In genomic region chr5:64727847-64728246, GRCm38 (mm10) we compare ENCODE assay signal across 22 mouse cellular contexts.
A peak's percentile ranks its signal among the peaks of the same experiment; 100 is the strongest.
DNase-seq lines count a peak whose midpoint lies in the region; ATAC-seq lines count a peak whose summit lies in the region.
"Had no signal": no experiment of that assay in that cellular context is flagged by ENCODE, and none has a peak within 500 bp of the region (broad histone marks: within the 10 kb centered on the region; RNA-seq: fewer than 3 reads in every experiment).

No protein-coding gene starts in this region.

- peaks cover 7% of the 10 kb centered on the region; the same call in 1 of the 2 replicates for H3K9me3 ChIP-seq in hindbrain, embryonic 10.5 days
- no peaks in the 10 kb centered on the region for H3K9me3 ChIP-seq in hindbrain, embryonic 16.5 days (ENCODE audit: control insufficient read depth, low read length)
- H3K9me3 ChIP-seq: embryonic facial prominence, embryonic 13.5 days; forebrain, embryonic 13.5 days; hindbrain, embryonic 12.5 days had no signal

- WGBS in hindbrain, embryonic 10.5 days = 78% methylated on average over 2 of the region's 2 CpGs
- WGBS in hindbrain, embryonic 16.5 days = 93% methylated on average over 2 of the region's 2 CpGs

- H3K27me3 ChIP-seq in hindbrain, embryonic 10.5 days (ENCODE audit: insufficient read depth, poor library complexity, severe bottlenecking) = no peaks in the 10 kb centered on the region
- H3K27me3 ChIP-seq in hindbrain, embryonic 16.5 days (replicated peaks; ENCODE audit: control insufficient read depth, insufficient read depth, low read length) = no peaks in the 10 kb centered on the region
- H3K27me3 ChIP-seq: embryonic facial prominence, embryonic 13.5 days; forebrain, embryonic 13.5 days; heart, embryonic 12.5 days; hindbrain, embryonic 12.5 days had no signal

- H3K27ac ChIP-seq in hindbrain, embryonic 10.5 days = 0 out of 2 replicates have a peak overlapping the region, but pooled peaks have one; percentile 1
- no peak overlapping the region for H3K27ac ChIP-seq in hindbrain, embryonic 16.5 days (ENCODE audit: low read depth, low read length)
- H3K27ac ChIP-seq: embryonic facial prominence, embryonic 13.5 days; forebrain, embryonic 13.5 days; hindbrain, embryonic 12.5 days; hindbrain, postnatal 0 days had no signal

- H3K4me2 ChIP-seq in hindbrain, embryonic 16.5 days (ENCODE audit: low read length) = no peak overlapping the region
- H3K4me2 ChIP-seq: embryonic facial prominence, embryonic 13.5 days; forebrain, embryonic 13.5 days; heart, embryonic 12.5 days; hindbrain, embryonic 12.5 days had no signal

- no peak overlapping the region for H3K4me3 ChIP-seq in hindbrain, embryonic 10.5 days
- no peak overlapping the region for H3K4me3 ChIP-seq in hindbrain, embryonic 16.5 days (ENCODE audit: low read length)
- H3K4me3 ChIP-seq: embryonic facial prominence, embryonic 13.5 days; forebrain, embryonic 13.5 days; heart, embryonic 12.5 days; hindbrain, embryonic 12.5 days had no signal

- H3K36me3 ChIP-seq in hindbrain, embryonic 10.5 days = no peaks in the 10 kb centered on the region
- no peaks in the 10 kb centered on the region for H3K36me3 ChIP-seq in hindbrain, embryonic 16.5 days (ENCODE audit: control insufficient read depth, insufficient read depth, low read length)
- H3K36me3 ChIP-seq: embryonic facial prominence, embryonic 13.5 days; heart, embryonic 12.5 days; hindbrain, embryonic 12.5 days had no signal

- ATAC-seq in hindbrain, embryonic 16.5 days = no peak
- ATAC-seq: activated CD4-positive, CD25-positive, alpha-beta regulatory T cell, adult 4 months; forebrain, embryonic 13.5 days; forebrain, postnatal 0 days; hindbrain, postnatal 0 days had no signal

- DNase-seq in adrenal gland, adult 2 months = peak; percentile 33
- no peak for DNase-seq in adrenal gland, adult 18-20 months (ENCODE audit: low spot score in 2 of 2)
- DNase-seq in hindbrain, embryonic 10.5 days (ENCODE audit: low spot score) = no peak
- peak; percentile 55 for DNase-seq in ES-CJ7 (ENCODE audit: low read depth, low spot score)
- DNase-seq in mesoderm, embryonic 11.5 days (ENCODE audit: low read depth, low spot score) = peak; percentile 6
- no peak for DNase-seq in c-Kit-positive CD71-positive TER-119-positive erythroid progenitor cells, embryonic 14.5 days (ENCODE audit: low spot score)
- DNase-seq in layer of hippocampus, adult 9-11 months = no peak
- DNase-seq: adrenal gland, postnatal 25 days; cerebellum, adult 11 months; cerebellum, adult 9-10 months; cerebellum, postnatal 25 days; forebrain, postnatal 0 days; gastrocnemius, postnatal 14 days; heart, postnatal 36 days; kidney, adult 2 months had no signal

- H3K4me1 ChIP-seq in hindbrain, embryonic 10.5 days (replicated peaks) = peaks cover 14% of the 10 kb centered on the region
- no peaks in the 10 kb centered on the region for H3K4me1 ChIP-seq in hindbrain, embryonic 16.5 days (ENCODE audit: control insufficient read depth, insufficient read depth, low read depth, low read length)
- H3K4me1 ChIP-seq: embryonic facial prominence, embryonic 13.5 days; forebrain, embryonic 13.5 days; heart, embryonic 12.5 days; hindbrain, embryonic 12.5 days had no signal

- H3K9ac ChIP-seq in hindbrain, embryonic 16.5 days (ENCODE audit: low read depth, low read length) = no peak overlapping the region
- H3K9ac ChIP-seq: embryonic facial prominence, embryonic 13.5 days; forebrain, embryonic 13.5 days; forebrain, postnatal 0 days; heart, embryonic 12.5 days; hindbrain, embryonic 12.5 days had no signal

Comparison
In these comparisons a context has a peak if more than half of its experiments do, and no peak if none do; other contexts are left out.
1. DNase-seq: peak in adrenal gland, adult 2 months (single experiment), ES-CJ7 (single experiment) and mesoderm, embryonic 11.5 days (single experiment); none in adrenal gland, adult 18-20 months (0 of 2), hindbrain, embryonic 10.5 days (single experiment), c-Kit-positive CD71-positive TER-119-positive erythroid progenitor cells, embryonic 14.5 days (single experiment) and layer of hippocampus, adult 9-11 months (single experiment).